Mouse (Mus musculus) bone marrow, adult 2 months (tissue): Measurements from ENCODE around the gene Csde1. TPM values are rescaled to one million over a fixed set of nuclear protein-coding genes. Genes with fewer than 3 reads are reported as not detected.
A peak's percentile ranks its signal among the peaks of the same experiment; 100 is the strongest.

Source experiments
- H3K27ac ChIP-seq: fragments of 200-500 bp; 2 replicates; pipeline ENCODE4 v1.5.1; 2012; ENCODE audit warnings: low read depth, mild to moderate bottlenecking, control low read depth, inconsistent platforms, low read length; ENCODE audit not compliant: control insufficient read depth, poor library complexity, insufficient read depth
- H3K4me1 ChIP-seq: fragments of 200-500 bp; 2 replicates; pipeline ENCODE4 v1.6.1; 2011; ENCODE audit warnings: low read length; ENCODE audit not compliant: control insufficient read depth, insufficient read depth
- H3K4me3 ChIP-seq: fragments of 200-500 bp; replicated peaks from 2 replicates; pipeline ENCODE3; 2011; ENCODE audit warnings: mild to moderate bottlenecking, low read depth, low read length, control low read depth; ENCODE audit not compliant: control insufficient read depth
- CTCF ChIP-seq: fragments of 200-500 bp; IDR thresholded peaks from 2 replicates; pipeline ENCODE4 v1.5.1; 2011; ENCODE audit warnings: low read length, control low read depth; ENCODE audit not compliant: control insufficient read depth, insufficient read depth
- POLR2A ChIP-seq: fragments of 200-500 bp; IDR thresholded peaks from 2 replicates; pipeline ENCODE4 v1.6.1; 2011; ENCODE audit warnings: low read depth, mild to moderate bottlenecking, control low read depth, low read length, borderline replicate concordance; ENCODE audit not compliant: control insufficient read depth
- WGBS: fragments of 180-500 bp; shearing (Covaris S2); methylation state at CpG from one replicate; pipeline ENCODE4 v1.1.7; 2018; 5-methylcytosine and 5-hydroxymethylcytosine counted together
- polyA plus RNA-seq: library from polyadenylated mRNA; stranded (reverse); fragments of >200 nt; gene quantifications from 2 replicates; pipeline ENCODE4 v1.2.4, GENCODE M21; 2011; ENCODE audit warnings: low replicate concordance; ENCODE audit not compliant: missing spikeins, insufficient read depth, insufficient read length

Csde1 gene
- polyA plus RNA-seq, 1 experiment, result 116 TPM

DNA sequence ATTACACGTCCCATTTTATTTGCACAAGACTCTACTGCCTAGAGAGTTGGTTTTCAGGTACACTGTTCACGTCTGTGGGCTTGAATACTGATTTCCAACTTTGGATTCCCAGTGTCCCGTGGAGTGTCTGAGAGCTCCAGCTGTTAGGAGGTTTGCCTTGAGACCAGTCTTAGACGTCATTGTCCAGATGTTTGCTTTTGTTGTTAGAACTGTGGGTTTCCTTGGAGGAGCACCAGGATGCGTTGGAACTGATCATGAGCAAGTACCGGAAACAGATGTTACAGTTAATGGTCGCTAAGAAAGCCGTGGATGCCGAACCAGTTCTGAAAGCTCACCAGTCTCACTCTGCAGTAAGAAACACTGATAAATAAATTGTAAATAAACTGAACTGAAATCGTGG is 23.2 kb upstream of the Csde1 start:
- WGBS, result 58% methylated on average over 10 of the region's 10 CpGs
- H3K27ac ChIP-seq, result no peak overlapping the region
- H3K4me3 ChIP-seq, result no peak overlapping the region
- no peaks in the 10 kb centered on the region; the same call in 1 of the 2 replicates for H3K4me1 ChIP-seq
- TF ChIP-seq POLR2A (no peak), CTCF (no peak)

DNA sequence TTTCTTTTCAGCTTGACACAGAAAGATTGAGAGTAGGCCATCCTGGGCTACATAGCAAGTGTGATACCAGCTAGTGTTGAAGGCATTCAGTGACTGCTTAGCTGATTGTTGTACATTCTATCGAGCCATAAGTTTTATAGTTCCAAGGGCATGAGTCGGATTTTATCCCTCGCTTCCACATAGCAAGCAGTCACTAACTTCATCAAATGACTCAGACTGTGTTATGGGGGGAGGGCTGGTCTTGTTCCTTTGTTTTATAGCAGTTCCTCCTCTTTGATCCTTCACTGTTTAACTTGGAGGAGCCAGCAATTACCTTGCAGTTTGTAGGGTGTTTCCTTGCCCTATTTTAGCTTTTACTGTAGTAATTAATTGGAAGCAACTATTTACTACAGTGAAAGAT is 22.6 kb upstream of the Csde1 start:
- Histone ChIP-seq H3K4me1 (no peaks in the 10 kb centered on the region; the same call in 1 of the 2 replicates), H3K27ac (no peak overlapping the region), H3K4me3 (no peak overlapping the region)
- 74% methylated on average over 3 of the region's 3 CpGs for WGBS
- TF ChIP-seq CTCF, result no peak
- no peak for TF ChIP-seq POLR2A

GRCm38 (mm10) chr3:103001595-103001994 is 18.6 kb upstream of the Csde1 start:
- Histone ChIP-seq H3K27ac (no peak overlapping the region; the same call in 1 of the 2 replicates), H3K4me1 (no peaks in the 10 kb centered on the region; the same call in 1 of the 2 replicates), H3K4me3 (no peak overlapping the region)
- 92% methylated on average over 7 of the region's 7 CpGs for whole genome bisulfite sequencing
- TF ChIP-seq POLR2A, result no peak
- no peak for TF ChIP-seq CTCF

DNA sequence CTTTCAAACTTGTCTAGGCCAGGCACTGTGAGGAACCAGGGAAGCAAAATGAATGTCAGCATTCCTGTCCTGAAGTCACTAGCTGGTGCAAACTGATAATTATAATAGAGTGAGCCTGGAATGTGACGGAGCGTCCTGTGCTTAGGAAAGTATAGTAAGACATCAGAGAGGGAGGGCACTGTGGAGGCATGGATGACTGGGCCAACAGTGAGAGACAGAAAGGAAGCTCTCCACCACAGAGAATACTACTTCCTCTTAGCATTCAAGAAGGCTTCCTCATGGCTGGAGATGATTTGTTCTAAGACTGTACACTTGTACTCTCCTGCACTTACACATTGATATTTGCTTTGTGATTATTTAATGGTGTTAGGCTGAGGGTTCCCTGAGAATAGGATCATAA is 2.9 kb upstream of the Csde1 start:
- whole genome bisulfite sequencing, result 16% methylated on average over 2 of the region's 2 CpGs
- H3K27ac ChIP-seq, result no peak overlapping the region
- no peak overlapping the region for H3K4me3 ChIP-seq
- TF ChIP-seq POLR2A, result no peak
- no peak for TF ChIP-seq CTCF
- H3K4me1 ChIP-seq, result peaks cover 1% of the 10 kb centered on the region

DNA sequence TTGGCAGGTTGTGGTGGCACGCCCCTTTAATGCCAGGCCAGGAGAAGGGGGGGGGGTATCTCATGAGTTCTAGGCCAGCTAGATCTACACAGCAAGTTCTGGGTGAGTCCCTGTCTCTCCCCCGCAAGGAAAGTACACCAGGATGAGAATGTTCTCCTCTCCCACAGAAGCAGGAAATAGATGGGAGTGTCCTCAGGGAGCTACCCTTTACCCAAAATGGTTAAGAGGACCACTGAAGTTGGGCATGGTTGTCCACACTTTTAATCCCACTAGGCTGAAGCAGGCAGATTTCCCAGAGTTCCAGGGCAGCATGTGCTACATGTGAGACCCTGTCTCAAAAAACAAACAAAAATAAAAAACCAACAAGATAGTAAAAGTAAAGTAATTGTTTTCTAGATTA is 764 bp upstream of the Csde1 start:
- TF ChIP-seq CTCF, result no peak
- no peak for TF ChIP-seq POLR2A
- 72% methylated on average over 2 of the region's 2 CpGs for WGBS
- Histone ChIP-seq H3K27ac (no peak overlapping the region), H3K4me1 (peaks cover 1% of the 10 kb centered on the region), H3K4me3 (no peak overlapping the region)

DNA sequence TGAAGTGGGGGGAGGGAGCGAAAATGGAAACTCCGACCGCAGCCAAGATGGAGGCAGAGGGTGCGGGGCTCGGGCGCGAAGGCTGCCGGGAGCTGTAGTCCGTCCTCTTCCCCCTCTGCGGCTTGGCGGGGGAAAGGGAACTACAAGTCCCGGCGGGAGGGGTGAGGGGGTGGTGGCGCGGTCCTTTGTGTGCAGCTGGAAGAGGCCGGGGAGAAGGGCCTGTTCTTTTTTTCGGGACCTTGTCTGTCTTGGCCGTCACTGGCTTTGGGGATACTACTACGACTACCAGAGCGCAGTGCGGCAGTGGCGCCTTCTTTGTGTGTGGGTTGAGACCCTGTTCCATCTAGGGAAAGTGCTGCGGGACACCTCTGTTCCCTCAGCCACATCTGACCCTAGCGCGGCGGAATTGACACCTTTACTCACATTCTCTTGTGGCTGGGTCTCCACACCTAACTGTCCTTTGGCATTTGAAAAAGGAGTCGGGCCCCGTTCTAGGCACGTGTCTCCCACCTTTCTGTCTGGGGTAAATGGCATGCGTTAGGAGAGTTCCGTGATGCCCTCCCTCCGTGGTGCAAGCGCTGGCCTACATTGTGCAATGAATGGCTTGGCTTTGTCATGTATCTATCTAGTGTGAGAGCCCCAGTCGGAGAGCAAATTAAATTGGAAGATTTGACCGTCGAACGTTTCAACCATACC is 865 bp downstream of the Csde1 start:
- TF ChIP-seq CTCF (no peak), POLR2A (no peak)
- Histone ChIP-seq H3K27ac (peak overlapping the region; percentile 93), H3K4me3 (peak overlapping the region; percentile 95), H3K4me1 (peaks cover 1% of the 10 kb centered on the region)
- under 1% methylated on average over 35 of the region's 37 CpGs for WGBS

GRCm38 (mm10) chr3:103026174-103026573 is 5.9 kb downstream of the Csde1 start:
- WGBS, result 57% methylated on average over 1 of the region's 1 CpGs
- peaks cover 1% of the 10 kb centered on the region for H3K4me1 ChIP-seq
- H3K4me3 ChIP-seq, result no peak overlapping the region
- no peak for TF ChIP-seq POLR2A
- TF ChIP-seq CTCF, result no peak
- H3K27ac ChIP-seq, result no peak overlapping the region

GRCm38 (mm10) chr3:103040285-103040684 is 20.1 kb downstream of the Csde1 start:
- TF ChIP-seq POLR2A (no peak), CTCF (no peak)
- Histone ChIP-seq H3K4me3 (no peak overlapping the region), H3K27ac (no peak overlapping the region), H3K4me1 (no peaks in the 10 kb centered on the region)
- WGBS, result 92% methylated on average over 6 of the region's 6 CpGs

DNA sequence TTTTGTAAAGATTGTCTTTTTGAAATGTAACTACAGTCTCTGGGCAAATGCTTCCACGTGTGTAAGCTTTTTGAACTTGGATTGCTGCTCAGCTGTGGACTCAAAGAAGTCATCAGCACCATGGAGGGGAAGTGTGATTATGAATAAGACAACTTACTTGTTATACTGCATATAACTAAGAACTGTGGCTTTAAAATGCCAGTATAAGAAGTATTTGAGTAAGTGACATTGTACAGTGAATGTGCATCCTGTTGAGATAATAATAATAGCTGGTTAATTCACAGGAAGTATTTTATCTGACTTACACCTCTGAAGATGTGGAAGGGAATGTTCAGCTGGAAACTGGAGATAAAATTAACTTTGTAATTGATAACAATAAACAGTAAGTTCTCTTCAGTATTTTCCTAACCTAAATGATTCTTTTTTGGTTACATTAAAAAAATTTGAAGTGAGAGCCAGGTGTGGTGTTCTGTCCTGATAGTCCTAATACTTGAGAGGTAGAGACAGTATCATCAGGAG is 20.7 kb downstream of the Csde1 start:
- Histone ChIP-seq H3K4me3 (no peak overlapping the region), H3K4me1 (no peaks in the 10 kb centered on the region), H3K27ac (no peak overlapping the region)
- 67% methylated on average over 1 of the region's 1 CpGs for WGBS
- no peak for TF ChIP-seq POLR2A
- no peak for TF ChIP-seq CTCF
